Mouse (Mus musculus): ENCODE results near the gene Spint2. TPM values are rescaled to one million over a fixed set of nuclear protein-coding genes. Genes with fewer than 3 reads are reported as not detected.

Gene Spint2
- 43.7 and 65.7 TPM in 2 replicates for polyA plus RNA-seq (2016; fragmentation: Nextera tagmentation; extraction: Ambion mirVana)

DNA sequence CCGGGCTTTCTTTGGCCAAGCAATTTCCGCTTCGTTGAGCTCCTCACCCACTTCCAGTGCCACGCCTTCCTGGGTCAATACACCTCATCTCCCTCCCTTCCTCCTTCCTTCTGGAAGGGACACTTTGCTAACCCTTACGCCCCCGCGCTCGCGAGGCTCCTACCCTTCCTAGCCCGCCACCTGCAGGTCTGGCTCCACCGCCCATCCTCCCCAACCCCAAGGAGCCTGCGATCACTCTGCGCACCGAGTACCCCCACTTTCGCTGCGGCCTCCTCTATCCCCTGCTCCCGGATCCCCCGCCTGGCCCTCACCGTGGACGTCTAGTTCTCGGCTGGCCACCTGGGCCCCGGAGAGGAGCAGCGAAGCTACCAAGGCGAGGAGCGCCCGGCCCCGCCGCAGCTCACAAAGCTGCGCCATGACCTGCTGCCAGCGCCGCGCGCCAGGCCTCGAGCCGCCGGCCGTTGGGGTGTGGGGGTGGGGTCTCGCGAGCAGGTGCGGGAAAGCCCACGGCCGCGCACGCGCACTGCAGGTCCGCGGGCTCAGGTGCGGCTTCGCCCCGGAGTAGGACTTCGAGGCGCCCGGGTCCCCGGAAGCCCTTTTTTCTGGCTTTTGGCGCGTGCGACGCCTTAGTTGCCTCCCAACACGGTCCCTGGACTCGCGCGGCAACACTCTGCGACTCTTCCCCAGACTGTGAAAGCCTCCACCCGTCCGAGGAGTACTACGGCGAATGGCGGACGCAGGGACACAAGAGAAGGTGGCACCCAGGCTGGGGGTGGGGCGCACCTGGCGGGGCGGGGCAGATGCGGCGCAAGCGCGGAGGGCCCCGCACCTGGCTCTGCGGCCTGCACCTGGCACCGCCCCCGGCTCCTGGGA is at the start of gene Spint2:
Gene Spint2 (minus strand): TSS at position 712 of the 873 bp plus-strand sequence.
- Histone ChIP-seq H3K9me3 (no peaks in the 10 kb centered on the region), H3K4me1 (replicated peaks) (peaks cover 20% of the 10 kb centered on the region), H3K36me3 (no peaks in the 10 kb centered on the region), H3K4me3 (peak within 1 kb of the TSS; percentile 73), H3K27ac (peak within 1 kb of the TSS; percentile 85), H3K27me3 (ENCODE audit: insufficient read depth, poor library complexity, severe bottlenecking) (peaks cover 58% of the 10 kb centered on the region)
- under 1% methylated on average over 80 of the region's 80 CpGs for WGBS
- DNase-seq (ENCODE audit: low spot score) = peak; percentile 65

DNA sequence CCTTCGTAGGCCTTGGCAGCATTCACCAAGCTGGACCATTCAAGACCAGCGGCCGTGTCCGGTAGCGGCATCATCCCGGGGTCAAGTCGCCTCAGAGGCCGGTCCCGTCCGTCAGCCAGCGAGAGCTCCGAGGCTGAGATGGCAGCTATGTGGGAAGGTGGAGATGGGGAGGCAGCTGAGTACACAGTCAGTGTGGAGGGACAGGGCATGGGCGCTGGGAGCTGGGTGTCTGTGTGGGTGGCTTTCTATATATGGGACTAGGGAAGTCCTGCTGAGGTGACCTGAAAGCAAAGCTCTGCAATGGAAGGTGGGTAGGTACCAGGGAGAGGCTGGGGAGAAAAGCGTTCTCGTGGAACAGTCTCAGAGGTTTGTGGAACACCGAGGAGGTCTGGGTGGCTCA is 47.3 kb upstream of the Spint2 start:
- WGBS = 89% methylated on average over 16 of the region's 16 CpGs
- no peak overlapping the region for H3K27ac ChIP-seq
- no peak overlapping the region for H3K4me3 ChIP-seq
- peaks cover 2% of the 10 kb centered on the region for H3K4me1 ChIP-seq (replicated peaks)
- H3K9me3 ChIP-seq = no peaks in the 10 kb centered on the region
- H3K27me3 ChIP-seq (ENCODE audit: insufficient read depth, poor library complexity, severe bottlenecking) = no peaks in the 10 kb centered on the region
- no peak for DNase-seq (ENCODE audit: low spot score)
- H3K36me3 ChIP-seq = peaks cover 70% of the 10 kb centered on the region

DNA sequence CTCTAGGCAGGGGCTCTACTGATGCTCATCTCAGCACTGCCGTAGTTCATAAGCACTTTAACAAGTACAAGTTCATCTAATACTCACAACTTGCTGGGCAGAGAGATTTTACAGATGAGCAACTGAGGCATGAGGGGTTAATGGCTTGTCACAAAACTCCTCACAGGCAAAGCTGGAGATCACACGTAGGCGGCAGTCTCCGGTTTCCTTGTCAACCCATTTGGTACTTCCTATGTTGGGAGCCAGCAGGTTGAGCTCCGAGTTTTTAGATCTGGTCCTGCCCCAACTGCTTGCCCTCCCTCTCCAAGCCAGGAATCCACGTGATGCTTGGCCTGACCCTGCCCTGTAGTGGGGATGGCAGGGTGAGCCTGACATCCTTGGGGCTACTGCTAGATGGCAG is 45.4 kb upstream of the Spint2 start:
- Histone ChIP-seq H3K27ac (no peak overlapping the region), H3K27me3 (ENCODE audit: insufficient read depth, poor library complexity, severe bottlenecking) (no peaks in the 10 kb centered on the region), H3K9me3 (no peaks in the 10 kb centered on the region), H3K4me3 (no peak overlapping the region), H3K36me3 (peaks cover 72% of the 10 kb centered on the region), H3K4me1 (replicated peaks) (peaks cover 2% of the 10 kb centered on the region; the same call in 1 of the 2 replicates)
- DNase-seq (ENCODE audit: low spot score) = no peak
- WGBS = 85% methylated on average over 6 of the region's 6 CpGs

DNA sequence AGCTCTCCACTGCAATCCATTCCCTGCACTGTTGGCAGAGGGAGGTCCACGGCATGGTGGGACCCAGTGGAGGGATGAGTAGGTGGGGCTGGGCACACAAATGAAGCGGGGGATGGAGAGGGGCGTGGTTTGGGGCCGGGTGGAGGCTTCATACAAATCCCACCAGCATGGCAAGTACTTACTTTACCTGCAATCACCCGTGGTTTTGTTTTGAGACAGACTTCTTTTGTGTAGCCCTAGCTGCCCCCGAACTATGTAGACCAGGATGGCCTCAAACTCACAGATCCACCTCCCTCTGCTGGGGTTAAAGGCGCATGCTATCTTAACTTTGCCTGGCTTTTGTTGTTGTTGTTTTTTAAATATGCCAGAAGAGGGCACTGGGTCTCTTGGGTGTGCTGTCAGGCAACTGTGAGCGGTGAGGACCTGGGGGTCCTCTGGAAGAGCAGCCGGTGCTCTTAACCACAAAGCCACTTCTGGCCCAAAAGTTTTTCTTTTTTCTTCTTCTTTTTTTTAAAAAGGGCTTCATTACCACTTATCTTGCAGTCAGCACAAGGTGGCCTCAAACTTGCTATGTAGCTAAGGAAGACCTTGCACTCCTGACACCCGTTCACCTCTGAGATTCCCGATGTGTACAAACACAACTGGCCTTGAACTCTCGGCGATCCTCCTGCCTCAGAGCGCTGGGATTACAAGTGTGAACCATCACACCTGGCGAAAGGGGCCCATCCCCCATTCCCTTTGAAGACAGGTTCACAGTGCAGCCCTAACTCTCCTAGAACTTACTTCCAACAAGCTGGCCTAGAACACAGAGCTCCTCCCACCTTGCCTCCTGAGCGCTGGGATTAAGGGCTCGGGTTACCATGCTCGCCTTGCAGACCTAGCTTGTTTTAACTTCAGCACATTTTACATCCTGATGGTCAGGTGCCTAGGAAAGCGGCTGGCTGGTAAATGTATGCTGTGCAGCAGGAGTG is 37.9 kb upstream of the Spint2 start:
- Histone ChIP-seq H3K4me1 (replicated peaks) (peaks cover 74% of the 10 kb centered on the region), H3K4me3 (peak overlapping the region; percentile 44), H3K27ac (peak overlapping the region; percentile 93), H3K36me3 (peaks cover 39% of the 10 kb centered on the region), H3K27me3 (ENCODE audit: insufficient read depth, poor library complexity, severe bottlenecking) (no peaks in the 10 kb centered on the region), H3K9me3 (no peaks in the 10 kb centered on the region)
- peak; percentile 43 for DNase-seq (ENCODE audit: low spot score)
- WGBS = 10% methylated on average over 19 of the region's 19 CpGs

DNA sequence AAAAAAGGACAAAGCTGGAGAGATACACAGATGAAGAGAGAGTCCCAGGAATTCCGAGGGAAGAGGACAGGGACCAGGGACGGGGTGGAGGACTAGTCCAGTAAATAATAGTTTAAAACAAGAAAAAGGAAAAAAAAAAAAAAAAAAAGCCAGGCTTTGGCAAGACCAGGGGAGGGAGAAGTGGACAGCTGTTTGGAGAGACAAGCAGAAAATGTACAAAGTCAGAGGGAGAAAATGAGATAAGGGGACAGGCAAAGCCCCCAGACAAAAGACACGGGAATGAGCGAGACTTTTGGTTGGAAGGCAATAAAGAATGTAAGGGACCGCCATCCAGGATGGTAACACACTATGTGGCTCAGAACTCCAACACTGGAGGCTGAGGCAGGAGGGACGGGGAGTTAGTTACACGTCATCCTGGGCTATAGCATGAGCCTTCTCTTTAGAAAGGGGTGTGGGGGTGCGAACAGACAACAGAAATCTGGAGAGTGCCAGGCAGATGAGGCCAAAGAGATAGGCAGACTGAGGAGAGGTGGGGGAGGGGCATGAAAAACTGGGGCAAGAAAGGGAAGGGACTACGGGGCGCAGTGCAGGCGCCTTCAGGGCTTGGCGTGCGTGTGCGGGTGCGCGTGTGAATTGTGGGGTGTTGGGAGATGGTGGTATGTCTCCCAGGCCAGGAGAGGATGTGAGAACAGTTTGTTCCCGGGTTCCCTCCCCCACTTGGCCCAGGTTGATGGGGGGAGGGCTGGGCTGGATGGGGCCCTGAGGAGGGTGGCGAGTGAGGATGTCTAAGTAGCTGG is 36.6 kb upstream of the Spint2 start:
- H3K4me1 ChIP-seq (replicated peaks) = peaks cover 88% of the 10 kb centered on the region
- peaks cover 40% of the 10 kb centered on the region for H3K36me3 ChIP-seq
- DNase-seq (ENCODE audit: low spot score) = peak; percentile 49
- 2% methylated on average over 18 of the region's 18 CpGs for WGBS
- H3K27ac ChIP-seq = peak overlapping the region; percentile 93
- H3K4me3 ChIP-seq = peak overlapping the region; percentile 44
- H3K27me3 ChIP-seq (ENCODE audit: insufficient read depth, poor library complexity, severe bottlenecking) = peaks cover 4% of the 10 kb centered on the region; the same call in 1 of the 2 replicates
- H3K9me3 ChIP-seq = no peaks in the 10 kb centered on the region

DNA sequence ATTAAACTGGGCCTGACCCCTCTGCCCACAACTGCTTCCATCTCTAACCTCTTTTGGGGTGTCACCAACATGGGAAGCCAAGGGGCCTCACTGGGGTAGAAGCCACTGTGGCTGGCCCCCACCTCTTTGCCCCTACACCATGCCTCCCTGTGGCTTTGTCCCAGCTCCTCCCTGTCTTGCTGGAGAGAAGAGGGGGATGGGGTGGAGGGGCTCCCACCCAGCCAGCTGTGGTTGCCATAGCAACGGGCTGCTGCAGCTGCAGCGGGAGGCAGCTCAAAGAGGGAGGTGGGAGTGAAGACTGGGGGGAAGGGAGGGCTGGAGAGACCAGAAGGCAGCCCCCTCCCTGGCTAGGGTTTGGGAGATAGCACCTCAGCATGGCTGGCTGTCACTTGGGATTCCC is 35.8 kb upstream of the Spint2 start:
- peak overlapping the region; percentile 44 for H3K4me3 ChIP-seq
- H3K27me3 ChIP-seq (ENCODE audit: insufficient read depth, poor library complexity, severe bottlenecking) = peaks cover 4% of the 10 kb centered on the region; the same call in 1 of the 2 replicates
- peak overlapping the region; percentile 93 for H3K27ac ChIP-seq
- H3K36me3 ChIP-seq = peaks cover 41% of the 10 kb centered on the region
- WGBS = 0% methylated on average over 2 of the region's 2 CpGs
- no peaks in the 10 kb centered on the region for H3K9me3 ChIP-seq
- DNase-seq (ENCODE audit: low spot score) = peak; percentile 90
- H3K4me1 ChIP-seq (replicated peaks) = peaks cover 95% of the 10 kb centered on the region

DNA sequence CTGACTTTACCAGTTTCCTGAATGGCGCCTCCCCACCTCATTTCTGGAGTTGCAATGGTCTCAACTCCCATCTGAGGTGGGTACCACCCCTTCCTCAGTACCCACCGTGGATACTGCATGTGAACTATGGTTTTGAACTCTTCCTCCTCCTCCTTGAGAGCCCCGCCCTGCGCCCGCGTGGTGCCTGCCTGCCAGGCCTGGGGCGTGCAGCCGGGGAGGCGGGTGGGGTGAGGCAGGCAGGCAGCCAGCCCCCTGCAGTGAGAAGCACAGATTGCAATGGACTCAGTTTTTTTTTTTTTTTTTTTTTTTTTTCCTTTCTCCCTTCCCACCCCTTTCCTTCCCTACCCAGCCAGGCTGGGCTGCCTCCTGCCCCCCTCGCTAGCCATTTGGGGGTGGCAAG is 35.3 kb upstream of the Spint2 start:
- peaks cover 93% of the 10 kb centered on the region for H3K4me1 ChIP-seq (replicated peaks)
- DNase-seq (ENCODE audit: low spot score) = peak; percentile 54
- peak overlapping the region; percentile 93 for H3K27ac ChIP-seq
- peaks cover 4% of the 10 kb centered on the region; the same call in 1 of the 2 replicates for H3K27me3 ChIP-seq (ENCODE audit: insufficient read depth, poor library complexity, severe bottlenecking)
- peak overlapping the region; percentile 44 for H3K4me3 ChIP-seq
- WGBS = 1% methylated on average over 10 of the region's 10 CpGs
- no peaks in the 10 kb centered on the region for H3K9me3 ChIP-seq
- peaks cover 45% of the 10 kb centered on the region for H3K36me3 ChIP-seq

DNA sequence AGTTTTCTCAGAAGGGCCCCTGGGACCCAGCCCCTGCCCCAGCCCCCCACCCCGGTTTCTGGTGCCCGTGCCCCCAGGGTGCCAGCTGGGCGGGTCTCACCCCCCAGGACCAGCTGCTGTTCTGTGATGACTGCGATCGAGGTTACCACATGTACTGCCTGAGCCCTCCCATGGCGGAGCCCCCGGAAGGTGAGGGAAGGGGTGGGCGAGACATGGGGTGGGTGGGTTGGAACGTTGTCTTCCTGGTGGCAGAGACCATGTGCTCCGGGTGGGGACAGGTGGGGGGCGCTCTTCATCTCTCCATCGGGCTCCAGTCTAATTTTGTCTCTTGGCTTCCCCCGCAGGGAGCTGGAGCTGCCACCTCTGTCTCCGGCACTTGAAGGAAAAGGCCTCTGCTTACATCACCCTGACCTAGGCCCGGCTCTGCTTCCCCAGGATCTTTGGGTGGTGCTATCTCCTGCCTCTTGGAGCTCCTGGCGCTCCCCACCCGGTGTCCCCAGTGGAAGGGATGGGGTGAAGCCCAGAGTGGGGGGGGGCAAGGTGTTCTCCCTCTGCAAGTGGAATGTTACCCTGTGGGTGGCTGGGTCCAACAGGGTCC is 34.5 kb upstream of the Spint2 start:
- Histone ChIP-seq H3K36me3 (peaks cover 49% of the 10 kb centered on the region), H3K9me3 (no peaks in the 10 kb centered on the region), H3K27ac (peak overlapping the region; percentile 93), H3K4me3 (peak overlapping the region; percentile 44), H3K27me3 (ENCODE audit: insufficient read depth, poor library complexity, severe bottlenecking) (peaks cover 7% of the 10 kb centered on the region), H3K4me1 (replicated peaks) (peaks cover 86% of the 10 kb centered on the region)
- DNase-seq (ENCODE audit: low spot score) = no peak
- 64% methylated on average over 17 of the region's 17 CpGs for WGBS

DNA sequence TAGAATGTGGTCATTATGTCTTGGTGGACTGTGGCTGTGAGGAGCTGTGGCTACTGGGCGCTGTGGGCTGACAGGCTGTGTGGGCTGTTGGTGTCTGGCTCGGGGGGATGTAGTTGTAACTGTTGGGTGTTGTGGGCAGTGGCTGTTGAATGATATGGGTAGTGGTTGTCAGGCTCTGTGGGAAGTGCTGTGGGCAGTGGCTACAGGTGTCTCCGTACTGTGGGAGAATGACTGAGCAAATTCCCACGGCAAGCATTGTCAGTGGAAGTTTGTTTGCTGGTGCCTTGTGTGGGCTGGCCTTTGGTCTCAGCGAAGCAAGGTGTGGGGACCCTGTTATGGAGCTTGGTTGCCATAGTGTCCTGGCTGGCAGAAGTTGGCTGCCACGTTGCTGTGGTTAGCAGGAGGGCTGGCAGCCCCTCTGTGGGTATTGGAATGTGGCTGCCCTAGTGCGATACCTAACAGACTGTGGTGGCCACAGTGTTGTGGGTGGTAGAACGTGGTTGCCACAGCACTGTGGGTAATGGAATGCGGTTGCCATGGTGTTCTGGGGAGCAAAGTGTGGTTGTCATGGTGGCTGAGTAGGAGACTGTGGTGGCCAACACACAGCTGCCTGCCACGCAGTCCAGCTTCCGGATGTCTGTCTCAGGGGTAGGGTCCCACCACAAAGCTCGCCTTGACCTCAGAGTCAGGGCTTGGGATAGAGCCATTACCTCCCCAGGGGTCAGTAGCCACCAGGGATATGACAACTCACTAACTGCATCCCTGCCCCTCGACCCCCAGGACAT is 33.3 kb upstream of the Spint2 start:
- Histone ChIP-seq H3K36me3 (peaks cover 56% of the 10 kb centered on the region), H3K4me3 (peak overlapping the region; percentile 1; the same call in 1 of the 2 replicates), H3K27me3 (ENCODE audit: insufficient read depth, poor library complexity, severe bottlenecking) (peaks cover 19% of the 10 kb centered on the region), H3K27ac (peak overlapping the region; percentile 93), H3K4me1 (replicated peaks) (peaks cover 75% of the 10 kb centered on the region), H3K9me3 (no peaks in the 10 kb centered on the region)
- 57% methylated on average over 13 of the region's 13 CpGs for WGBS
- DNase-seq (ENCODE audit: low spot score) = peak; percentile 76

DNA sequence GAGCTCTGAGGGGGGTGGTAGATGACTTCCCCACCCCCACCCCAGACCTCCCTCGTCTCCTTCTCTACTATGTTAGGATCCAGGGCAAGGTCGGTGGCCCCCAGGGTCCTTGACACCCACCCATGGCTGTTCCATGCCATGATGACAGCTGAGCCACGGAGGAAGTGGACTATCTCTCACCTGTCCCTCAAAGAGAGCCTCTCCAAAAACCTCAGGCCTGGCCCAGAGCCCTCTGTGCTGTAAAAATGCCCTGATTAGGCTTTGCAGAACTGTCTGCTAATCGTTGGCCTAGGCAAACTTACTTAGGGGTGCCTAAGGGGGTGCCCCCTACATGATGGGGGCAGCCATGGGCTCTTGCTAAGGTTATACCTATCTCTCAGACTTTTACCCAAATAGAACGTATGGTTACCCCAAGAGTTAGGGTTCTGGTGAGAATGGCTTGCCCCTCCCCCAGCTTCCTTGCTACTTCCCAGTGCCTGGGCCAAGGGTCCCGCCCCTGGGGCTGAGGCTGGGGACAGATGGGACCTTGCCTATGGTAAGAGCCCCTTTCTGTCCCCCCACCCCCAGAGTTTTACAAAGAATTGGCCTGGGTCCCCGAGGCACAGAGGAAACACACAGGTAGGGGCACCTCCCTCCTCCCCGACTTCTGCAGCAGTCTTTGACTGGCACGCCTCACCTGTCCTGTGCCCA is 32.0 kb upstream of the Spint2 start:
- Histone ChIP-seq H3K9me3 (no peaks in the 10 kb centered on the region), H3K36me3 (peaks cover 56% of the 10 kb centered on the region), H3K4me3 (no peak overlapping the region), H3K27me3 (ENCODE audit: insufficient read depth, poor library complexity, severe bottlenecking) (peaks cover 32% of the 10 kb centered on the region), H3K27ac (0 out of 2 replicates have a peak overlapping the region, but pooled peaks have one; percentile 3), H3K4me1 (replicated peaks) (peaks cover 75% of the 10 kb centered on the region)
- WGBS = 47% methylated on average over 9 of the region's 9 CpGs
- no peak for DNase-seq (ENCODE audit: low spot score)

DNA sequence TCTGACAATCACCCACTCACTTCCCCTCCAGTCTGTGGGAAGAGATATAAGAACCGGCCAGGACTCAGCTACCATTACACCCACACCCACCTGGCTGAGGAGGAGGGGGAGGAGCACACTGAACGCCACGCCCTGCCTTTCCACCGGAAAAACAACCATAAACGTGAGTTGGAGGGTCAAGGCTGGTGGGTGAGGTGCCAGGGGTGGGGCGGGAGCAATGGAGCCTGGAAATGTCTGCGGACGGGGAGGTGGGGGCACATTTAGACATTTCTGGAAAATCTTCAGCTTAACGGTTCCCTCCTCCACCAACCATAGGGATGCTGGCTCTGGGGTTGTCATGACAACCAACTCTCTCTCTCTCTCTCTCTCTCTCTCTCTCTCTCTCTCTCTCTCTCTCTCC is 31.3 kb upstream of the Spint2 start:
- H3K36me3 ChIP-seq = peaks cover 56% of the 10 kb centered on the region
- peak overlapping the region; percentile 9; the same call in 1 of the 2 replicates for H3K4me3 ChIP-seq
- no peak overlapping the region; the same call in 1 of the 2 replicates for H3K27ac ChIP-seq
- DNase-seq (ENCODE audit: low spot score) = no peak
- peaks cover 75% of the 10 kb centered on the region for H3K4me1 ChIP-seq (replicated peaks)
- no peaks in the 10 kb centered on the region for H3K9me3 ChIP-seq
- 37% methylated on average over 9 of the region's 9 CpGs for WGBS
- peaks cover 39% of the 10 kb centered on the region for H3K27me3 ChIP-seq (ENCODE audit: insufficient read depth, poor library complexity, severe bottlenecking)
